Mouse (Mus musculus): Measurements from ENCODE around the gene Mrpl14. TPM values are rescaled to one million over a fixed set of nuclear protein-coding genes. Genes with fewer than 3 reads are reported as not detected.

Mrpl14 gene
- total RNA-seq, 1 experiment = 48.2 TPM

GRCm38 (mm10) chr17:45667986-45668385, 18.1 kb upstream of the Mrpl14 start:
- Histone ChIP-seq H3K4me1 (ENCODE audit: control insufficient read depth in 2 of 2, insufficient read depth in 2 of 2, low read length in 2 of 2, poor library complexity in 1 of 2) (peaks cover 0 to 18% of the 10 kb centered on the region in 2 experiments; a peak in 2 of 4 replicates), H3K27ac (ENCODE audit: insufficient read depth, low read depth, low read length, poor library complexity, severe bottlenecking) (no peak overlapping the region), H3K4me3 (ENCODE audit: insufficient read depth in 1 of 2, low read depth in 1 of 2, low read length in 2 of 2, poor library complexity in 1 of 2, severe bottlenecking in 1 of 2) (no peak overlapping the region), H3K36me3 (ENCODE audit: control insufficient read depth, insufficient read depth, low read length, poor library complexity, severe bottlenecking) (peaks cover 43% of the 10 kb centered on the region), H3K9me3 (ENCODE audit: control insufficient read depth, insufficient read depth, low read depth, low read length) (no peaks in the 10 kb centered on the region), H3K9ac (ENCODE audit: insufficient read depth, low read depth, low read length, poor library complexity, severe bottlenecking) (no peak overlapping the region)
- no peak for DNase-seq (ENCODE audit: low read depth, low spot score)
- no peak for TF ChIP-seq HCFC1 (IDR thresholded peaks at IDR 0.05; ENCODE audit: borderline replicate concordance, insufficient read depth, low read length)
- TF ChIP-seq MAFK (IDR thresholded peaks at IDR 0.05; ENCODE audit: insufficient read depth, low read depth, low read length) = no peak
- no peak for TF ChIP-seq CHD2 (IDR thresholded peaks at IDR 0.05; ENCODE audit: low read depth, low read length)
- in situ Hi-C loops (cut with MboI; ENCODE audit: low sequenced_read_pairs in 2 of 2, unreplicated experiment in 2 of 2) = no loop called here

DNA sequence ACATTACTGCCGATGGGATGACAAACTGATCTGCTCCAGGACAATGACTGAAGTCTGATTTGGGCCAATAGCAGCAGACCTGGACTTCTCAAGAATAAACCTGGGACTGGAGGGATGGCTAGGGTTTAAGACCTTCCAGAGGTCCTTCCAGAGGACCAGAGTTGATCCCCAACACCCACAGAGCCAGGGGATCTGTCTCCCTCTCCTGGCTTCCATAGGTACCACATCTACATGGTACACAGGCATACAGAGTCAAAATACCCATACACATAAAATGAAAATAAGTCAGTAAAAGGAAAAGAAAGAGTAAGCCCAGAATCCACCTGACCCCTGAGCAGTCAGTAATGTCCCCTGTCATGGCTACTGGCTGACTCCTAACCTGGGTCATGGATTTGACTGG, 14.3 kb upstream of the Mrpl14 start:
- H3K4me1 ChIP-seq (ENCODE audit: control insufficient read depth in 2 of 2, insufficient read depth in 2 of 2, low read length in 2 of 2, poor library complexity in 1 of 2) = peaks cover 0 to 6% of the 10 kb centered on the region in 2 experiments; a peak in 1 of 4 replicates
- H3K9ac ChIP-seq (ENCODE audit: insufficient read depth, low read depth, low read length, poor library complexity, severe bottlenecking) = no peak overlapping the region
- no peaks in the 10 kb centered on the region for H3K9me3 ChIP-seq (ENCODE audit: control insufficient read depth, insufficient read depth, low read depth, low read length)
- DNase-seq (ENCODE audit: low read depth, low spot score) = no peak
- no peak for TF ChIP-seq MAFK (IDR thresholded peaks at IDR 0.05; ENCODE audit: insufficient read depth, low read depth, low read length)
- TF ChIP-seq HCFC1 (IDR thresholded peaks at IDR 0.05; ENCODE audit: borderline replicate concordance, insufficient read depth, low read length) = no peak
- TF ChIP-seq ZC3H11A (IDR thresholded peaks at IDR 0.05; ENCODE audit: borderline replicate concordance, low read depth, low read length) = no peak
- TF ChIP-seq ZNF384 (IDR thresholded peaks at IDR 0.05; ENCODE audit: low read depth, low read length) = no peak
- TF ChIP-seq CHD2 (IDR thresholded peaks at IDR 0.05; ENCODE audit: low read depth, low read length) = no peak
- H3K27ac ChIP-seq (ENCODE audit: insufficient read depth, low read depth, low read length, poor library complexity, severe bottlenecking) = no peak overlapping the region
- H3K4me3 ChIP-seq (ENCODE audit: insufficient read depth in 1 of 2, low read depth in 1 of 2, low read length in 2 of 2, poor library complexity in 1 of 2, severe bottlenecking in 1 of 2) = no peak overlapping the region
- in situ Hi-C loops (cut with MboI; ENCODE audit: low sequenced_read_pairs in 2 of 2, unreplicated experiment in 2 of 2) = no loop called here
- peaks cover 45% of the 10 kb centered on the region for H3K36me3 ChIP-seq (ENCODE audit: control insufficient read depth, insufficient read depth, low read length, poor library complexity, severe bottlenecking)

GRCm38 (mm10) chr17:45672598-45672997, 13.5 kb upstream of the Mrpl14 start:
- DNase-seq (ENCODE audit: low read depth, low spot score) = no peak

GRCm38 (mm10) chr17:45678106-45678505, 8.0 kb upstream of the Mrpl14 start:
- no peak overlapping the region for H3K4me3 ChIP-seq (ENCODE audit: insufficient read depth in 1 of 2, low read depth in 1 of 2, low read length in 2 of 2, poor library complexity in 1 of 2, severe bottlenecking in 1 of 2)
- H3K27ac ChIP-seq (ENCODE audit: insufficient read depth, low read depth, low read length, poor library complexity, severe bottlenecking) = no peak overlapping the region
- in situ Hi-C loops (cut with MboI; ENCODE audit: low sequenced_read_pairs in 2 of 2, unreplicated experiment in 2 of 2) = no loop called here
- TF ChIP-seq HCFC1 (IDR thresholded peaks at IDR 0.05; ENCODE audit: borderline replicate concordance, insufficient read depth, low read length) = no peak
- TF ChIP-seq MAFK (IDR thresholded peaks at IDR 0.05; ENCODE audit: insufficient read depth, low read depth, low read length) = no peak
- TF ChIP-seq ZC3H11A (IDR thresholded peaks at IDR 0.05; ENCODE audit: borderline replicate concordance, low read depth, low read length) = no peak
- TF ChIP-seq CHD2 (IDR thresholded peaks at IDR 0.05; ENCODE audit: low read depth, low read length) = no peak
- TF ChIP-seq ZNF384 (IDR thresholded peaks at IDR 0.05; ENCODE audit: low read depth, low read length) = no peak
- peaks cover 29% of the 10 kb centered on the region for H3K36me3 ChIP-seq (ENCODE audit: control insufficient read depth, insufficient read depth, low read length, poor library complexity, severe bottlenecking)
- H3K9ac ChIP-seq (ENCODE audit: insufficient read depth, low read depth, low read length, poor library complexity, severe bottlenecking) = no peak overlapping the region
- no peak for DNase-seq (ENCODE audit: low read depth, low spot score)
- peaks cover 2 to 11% of the 10 kb centered on the region in 2 experiments; a peak in 2 of 4 replicates for H3K4me1 ChIP-seq (ENCODE audit: control insufficient read depth in 2 of 2, insufficient read depth in 2 of 2, low read length in 2 of 2, poor library complexity in 1 of 2)
- no peaks in the 10 kb centered on the region for H3K9me3 ChIP-seq (ENCODE audit: control insufficient read depth, insufficient read depth, low read depth, low read length)

More at GRCm38 (mm10) chr17:45672598-45672997, 13.5 kb upstream of the Mrpl14 start:
- no peak overlapping the region for H3K4me3 ChIP-seq (ENCODE audit: insufficient read depth in 1 of 2, low read depth in 1 of 2, low read length in 2 of 2, poor library complexity in 1 of 2, severe bottlenecking in 1 of 2)
- no peak for TF ChIP-seq ZC3H11A (IDR thresholded peaks at IDR 0.05; ENCODE audit: borderline replicate concordance, low read depth, low read length)
- TF ChIP-seq MAFK (IDR thresholded peaks at IDR 0.05; ENCODE audit: insufficient read depth, low read depth, low read length) = no peak
- no peak overlapping the region for H3K9ac ChIP-seq (ENCODE audit: insufficient read depth, low read depth, low read length, poor library complexity, severe bottlenecking)
- in situ Hi-C loops (cut with MboI; ENCODE audit: low sequenced_read_pairs in 2 of 2, unreplicated experiment in 2 of 2) = no loop called here
- H3K4me1 ChIP-seq (ENCODE audit: control insufficient read depth in 2 of 2, insufficient read depth in 2 of 2, low read length in 2 of 2, poor library complexity in 1 of 2) = peaks cover 0 to 4% of the 10 kb centered on the region in 2 experiments; a peak in 1 of 4 replicates
- no peak overlapping the region for H3K27ac ChIP-seq (ENCODE audit: insufficient read depth, low read depth, low read length, poor library complexity, severe bottlenecking)
- no peaks in the 10 kb centered on the region for H3K9me3 ChIP-seq (ENCODE audit: control insufficient read depth, insufficient read depth, low read depth, low read length)
- peaks cover 46% of the 10 kb centered on the region for H3K36me3 ChIP-seq (ENCODE audit: control insufficient read depth, insufficient read depth, low read length, poor library complexity, severe bottlenecking)

DNA sequence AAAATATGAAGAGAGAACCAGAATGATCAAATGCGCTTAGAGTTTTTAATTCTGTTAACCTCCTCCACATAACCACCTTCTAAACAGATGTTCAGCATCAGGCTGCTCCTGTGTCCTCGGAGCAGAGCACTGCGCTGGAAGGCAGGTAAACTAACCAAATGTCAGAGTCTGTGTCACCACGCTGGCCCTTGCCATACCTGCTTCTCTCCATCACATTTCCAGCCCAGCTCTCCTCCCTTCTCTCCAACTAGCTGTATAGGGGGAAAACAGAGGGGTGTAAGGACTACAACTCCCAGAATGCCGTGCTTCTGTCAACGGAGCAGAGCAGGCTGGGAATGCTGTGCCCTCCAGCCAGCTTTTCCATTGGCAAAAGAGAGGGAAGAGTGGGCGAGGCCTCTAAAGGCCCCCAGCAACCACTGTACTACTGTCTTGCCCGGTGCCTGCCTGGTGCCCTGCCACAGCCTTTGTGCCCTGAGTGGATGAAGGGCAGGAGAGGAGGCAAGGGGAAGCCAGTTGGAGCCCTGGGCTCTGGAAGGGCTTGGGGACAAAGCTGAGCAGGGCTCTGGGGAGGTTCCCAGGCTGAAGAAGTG, 5.6 kb upstream of the Mrpl14 start:
- peaks cover 13% of the 10 kb centered on the region; the same call in 1 of the 2 replicates for H3K36me3 ChIP-seq (ENCODE audit: control insufficient read depth, insufficient read depth, low read length, poor library complexity, severe bottlenecking)
- no peak for DNase-seq (ENCODE audit: low read depth, low spot score)
- H3K4me1 ChIP-seq (ENCODE audit: control insufficient read depth in 2 of 2, insufficient read depth in 2 of 2, low read length in 2 of 2, poor library complexity in 1 of 2) = peaks cover 7 to 11% of the 10 kb centered on the region in 2 experiments; a peak in 2 of 4 replicates
- peak overlapping the region in 1 of 2 experiments; percentile 40; a peak in 1 of 4 replicates for H3K4me3 ChIP-seq (ENCODE audit: insufficient read depth in 1 of 2, low read depth in 1 of 2, low read length in 2 of 2, poor library complexity in 1 of 2, severe bottlenecking in 1 of 2)
- peak overlapping the region; percentile 7; the same call in 1 of the 2 replicates for H3K9ac ChIP-seq (ENCODE audit: insufficient read depth, low read depth, low read length, poor library complexity, severe bottlenecking)
- no peak for TF ChIP-seq CHD2 (IDR thresholded peaks at IDR 0.05; ENCODE audit: low read depth, low read length)
- peak; percentile 90 for TF ChIP-seq HCFC1 (IDR thresholded peaks at IDR 0.05; ENCODE audit: borderline replicate concordance, insufficient read depth, low read length)
- TF ChIP-seq MAFK (IDR thresholded peaks at IDR 0.05; ENCODE audit: insufficient read depth, low read depth, low read length) = no peak
- in situ Hi-C loops (cut with MboI; ENCODE audit: low sequenced_read_pairs in 2 of 2, unreplicated experiment in 2 of 2) = no loop called here
- no peaks in the 10 kb centered on the region for H3K9me3 ChIP-seq (ENCODE audit: control insufficient read depth, insufficient read depth, low read depth, low read length)
- no peak overlapping the region for H3K27ac ChIP-seq (ENCODE audit: insufficient read depth, low read depth, low read length, poor library complexity, severe bottlenecking)
